Mouse (Mus musculus): ENCODE measurements around the gene Chsy1. TPM values are rescaled to one million over a fixed set of nuclear protein-coding genes. Genes with fewer than 3 reads are reported as not detected.

Gene Chsy1
- total and polyA plus RNA-seq, 2 experiments from 2014 or later: 8.7 to 49.9 TPM

GRCm38 (mm10) chr7:66147156-66147555, 37.8 kb downstream of the Chsy1 start:
- Histone ChIP-seq H3K27ac (ENCODE audit: low read depth, low read length) (no peak overlapping the region), H3K27me3 (ENCODE audit: insufficient read depth, low read length) (no peaks in the 10 kb centered on the region), H3K4me3 (ENCODE audit: low read depth, low read length) (no peak overlapping the region), H3K4me1 (ENCODE audit: insufficient read depth) (0 out of 2 replicates have a peak, but pooled peaks cover 10% of the 10 kb centered on the region), H3K9me3 (ENCODE audit: low read length) (no peaks in the 10 kb centered on the region), H3K9ac (no peak overlapping the region), H3K36me3 (ENCODE audit: insufficient read depth) (no peaks in the 10 kb centered on the region), H3K4me2 (ENCODE audit: low read depth) (no peak overlapping the region)
- ATAC-seq: no peak
- TF ChIP-seq CTCF (IDR thresholded peaks at IDR 0.05; ENCODE audit: low read depth): no peak
- 100% methylated on average over 1 of the region's 1 CpGs for WGBS
- DNase-seq: no peak

GRCm38 (mm10) chr7:66147816-66148215, 38.5 kb downstream of the Chsy1 start:
- 97% methylated on average over 3 of the region's 3 CpGs for WGBS
- ATAC-seq (no peak), DNase-seq (no peak)
- TF ChIP-seq CTCF (IDR thresholded peaks at IDR 0.05; ENCODE audit: low read depth): no peak
- H3K4me2 ChIP-seq (ENCODE audit: low read depth): no peak overlapping the region
- H3K4me3 ChIP-seq (ENCODE audit: low read depth, low read length): no peak overlapping the region
- no peak overlapping the region for H3K27ac ChIP-seq (ENCODE audit: low read depth, low read length)
- H3K9me3 ChIP-seq (ENCODE audit: low read length): no peaks in the 10 kb centered on the region
- peaks cover 3% of the 10 kb centered on the region; the same call in 1 of the 2 replicates for H3K36me3 ChIP-seq (ENCODE audit: insufficient read depth)
- no peaks in the 10 kb centered on the region for H3K27me3 ChIP-seq (ENCODE audit: insufficient read depth, low read length)
- 0 out of 2 replicates have a peak, but pooled peaks cover 6% of the 10 kb centered on the region for H3K4me1 ChIP-seq (ENCODE audit: insufficient read depth)
- H3K9ac ChIP-seq: no peak overlapping the region

GRCm38 (mm10) chr7:66149506-66149905, 40.2 kb downstream of the Chsy1 start:
- no peak overlapping the region for H3K9ac ChIP-seq
- H3K4me3 ChIP-seq (ENCODE audit: low read depth, low read length): no peak overlapping the region
- 49% methylated on average over 8 of the region's 8 CpGs for WGBS
- no peak overlapping the region for H3K27ac ChIP-seq (ENCODE audit: low read depth, low read length)
- DNase-seq (peak; percentile 31), ATAC-seq (no peak)
- H3K4me2 ChIP-seq (ENCODE audit: low read depth): no peak overlapping the region
- peaks cover 3% of the 10 kb centered on the region; the same call in 1 of the 2 replicates for H3K36me3 ChIP-seq (ENCODE audit: insufficient read depth)
- H3K27me3 ChIP-seq (ENCODE audit: insufficient read depth, low read length): no peaks in the 10 kb centered on the region
- H3K9me3 ChIP-seq (ENCODE audit: low read length): no peaks in the 10 kb centered on the region
- TF ChIP-seq CTCF (IDR thresholded peaks at IDR 0.05; ENCODE audit: low read depth): no peak
- 0 out of 2 replicates have a peak, but pooled peaks cover 4% of the 10 kb centered on the region for H3K4me1 ChIP-seq (ENCODE audit: insufficient read depth)

GRCm38 (mm10) chr7:66150411-66150810, 41.1 kb downstream of the Chsy1 start:
- Histone ChIP-seq H3K4me2 (ENCODE audit: low read depth) (no peak overlapping the region), H3K9me3 (ENCODE audit: low read length) (no peaks in the 10 kb centered on the region), H3K36me3 (ENCODE audit: insufficient read depth) (peaks cover 3% of the 10 kb centered on the region; the same call in 1 of the 2 replicates), H3K4me1 (ENCODE audit: insufficient read depth) (0 out of 2 replicates have a peak, but pooled peaks cover 4% of the 10 kb centered on the region), H3K27me3 (ENCODE audit: insufficient read depth, low read length) (no peaks in the 10 kb centered on the region), H3K9ac (no peak overlapping the region), H3K27ac (ENCODE audit: low read depth, low read length) (no peak overlapping the region), H3K4me3 (ENCODE audit: low read depth, low read length) (no peak overlapping the region)
- WGBS: 58% methylated on average over 3 of the region's 3 CpGs
- TF ChIP-seq CTCF (IDR thresholded peaks at IDR 0.05; ENCODE audit: low read depth): no peak
- DNase-seq (no peak), ATAC-seq (no peak)

GRCm38 (mm10) chr7:66157413-66157812, 48.1 kb downstream of the Chsy1 start:
- Histone ChIP-seq H3K9me3 (ENCODE audit: low read length) (no peaks in the 10 kb centered on the region), H3K4me3 (ENCODE audit: low read depth, low read length) (no peak overlapping the region), H3K9ac (no peak overlapping the region), H3K4me2 (ENCODE audit: low read depth) (no peak overlapping the region), H3K27ac (ENCODE audit: low read depth, low read length) (no peak overlapping the region; the same call in 1 of the 2 replicates), H3K36me3 (ENCODE audit: insufficient read depth) (peaks cover 3% of the 10 kb centered on the region; the same call in 1 of the 2 replicates), H3K27me3 (ENCODE audit: insufficient read depth, low read length) (no peaks in the 10 kb centered on the region), H3K4me1 (ENCODE audit: insufficient read depth) (peaks cover 3% of the 10 kb centered on the region; the same call in 1 of the 2 replicates)
- WGBS: 49% methylated on average over 9 of the region's 9 CpGs
- DNase-seq: no peak
- TF ChIP-seq CTCF (IDR thresholded peaks at IDR 0.05; ENCODE audit: low read depth): no peak
- no peak for ATAC-seq

GRCm38 (mm10) chr7:66157861-66158415, 48.6 kb downstream of the Chsy1 start:
- no peak for TF ChIP-seq CTCF (IDR thresholded peaks at IDR 0.05; ENCODE audit: low read depth)
- Histone ChIP-seq H3K9ac (no peak overlapping the region), H3K4me2 (ENCODE audit: low read depth) (no peak overlapping the region), H3K27me3 (ENCODE audit: insufficient read depth, low read length) (no peaks in the 10 kb centered on the region), H3K4me3 (ENCODE audit: low read depth, low read length) (no peak overlapping the region), H3K36me3 (ENCODE audit: insufficient read depth) (peaks cover 2% of the 10 kb centered on the region; the same call in 1 of the 2 replicates), H3K27ac (ENCODE audit: low read depth, low read length) (no peak overlapping the region), H3K4me1 (ENCODE audit: insufficient read depth) (peaks cover 3% of the 10 kb centered on the region; the same call in 1 of the 2 replicates), H3K9me3 (ENCODE audit: low read length) (no peaks in the 10 kb centered on the region)
- no peak for DNase-seq
- 85% methylated on average over 4 of the region's 4 CpGs for WGBS
- no peak for ATAC-seq

GRCm38 (mm10) chr7:66158616-66159129, 49.4 kb downstream of the Chsy1 start:
- TF ChIP-seq CTCF (IDR thresholded peaks at IDR 0.05; ENCODE audit: low read depth): no peak
- Histone ChIP-seq H3K9ac (no peak overlapping the region), H3K27me3 (ENCODE audit: insufficient read depth, low read length) (no peaks in the 10 kb centered on the region)

More at GRCm38 (mm10) chr7:66158616-66159129, 49.4 kb downstream of the Chsy1 start:
- no peaks in the 10 kb centered on the region for H3K9me3 ChIP-seq (ENCODE audit: low read length)
- no peak overlapping the region for H3K4me3 ChIP-seq (ENCODE audit: low read depth, low read length)
- no peak overlapping the region for H3K4me2 ChIP-seq (ENCODE audit: low read depth)
- 62% methylated on average over 9 of the region's 9 CpGs for WGBS
- ATAC-seq (no peak), DNase-seq (no peak)
- H3K4me1 ChIP-seq (ENCODE audit: insufficient read depth): peaks cover 3% of the 10 kb centered on the region; the same call in 1 of the 2 replicates
- H3K36me3 ChIP-seq (ENCODE audit: insufficient read depth): 0 out of 2 replicates have a peak, but pooled peaks cover 4% of the 10 kb centered on the region
- no peak overlapping the region for H3K27ac ChIP-seq (ENCODE audit: low read depth, low read length)

Data from forebrain, postnatal 0 days (tissue).